Mouse (Mus musculus) embryonic fibroblast, embryonic 13.5 days (primary cell): Measurements from ENCODE around the gene Muc20.

Experiments used
- CTCF ChIP-seq: IDR thresholded peaks from 2 replicates; pipeline ENCODE4 v1.5.1; 2011; ENCODE audit warnings: mild to moderate bottlenecking, control low read depth, low read length, moderate library complexity, borderline replicate concordance; ENCODE audit not compliant: insufficient read depth
- POLR2A ChIP-seq: IDR thresholded peaks from 2 replicates; pipeline ENCODE4 v1.6.1; 2011; ENCODE audit warnings: low read depth, mild to moderate bottlenecking, control low read depth, low read length, moderate library complexity

- TF ChIP-seq CTCF (no peak), POLR2A (no peak)
These were observed 32.7 kb downstream of the Muc20 start for GRCm38 (mm10) chr16:32764550-32764949.
